Mouse (Mus musculus) embryo, embryonic 10 days (tissue): ENCODE measurements around the gene Elobl.
"Not testable (repeated sequence)": the region's sequence is repeated elsewhere in the genome, so short reads cannot be mapped to it uniquely, and the experiment has no call there.

ENCODE experiments used
- DNase-seq: peaks from one replicate; pipeline ENCODE4 v3.0.0-alpha.2; 2015; ENCODE audit warnings: low spot score

Elobl gene

GRCm38 (mm10) chr11:88966881-88967361 lies at the start of gene Elobl:
Elobl (minus strand) TSS chr11:88966931.
- no peak for DNase-seq

GRCm38 (mm10) chr11:89012241-89012640 lies 45.5 kb upstream of the Elobl start:
- DNase-seq: no peak

GRCm38 (mm10) chr11:89009496-89009895 lies 42.8 kb upstream of the Elobl start:
- no peak for DNase-seq

- no peak for DNase-seq
Observed at GRCm38 (mm10) chr11:89009066-89009465, 42.3 kb upstream of the Elobl start.

- DNase-seq: no peak
Observed at GRCm38 (mm10) chr11:89007582-89007981, 40.9 kb upstream of the Elobl start.

- DNase-seq: no peak
Observed at GRCm38 (mm10) chr11:89006404-89006803, 39.7 kb upstream of the Elobl start.

GRCm38 (mm10) chr11:89005473-89005872 lies 38.7 kb upstream of the Elobl start:
- DNase-seq: no peak

- DNase-seq: no peak
Observed at GRCm38 (mm10) chr11:89003726-89004125, 37.0 kb upstream of the Elobl start.

GRCm38 (mm10) chr11:89003078-89003477 lies 36.3 kb upstream of the Elobl start:
- DNase-seq: peak; percentile 25

- DNase-seq: no peak
Observed at GRCm38 (mm10) chr11:89002621-89003020, 35.9 kb upstream of the Elobl start.

GRCm38 (mm10) chr11:89002068-89002467 lies 35.3 kb upstream of the Elobl start:
- DNase-seq: no peak

GRCm38 (mm10) chr11:89001569-89001968 lies 34.8 kb upstream of the Elobl start:
- no peak for DNase-seq

- no peak for DNase-seq
Observed at GRCm38 (mm10) chr11:89000527-89000819, 33.7 kb upstream of the Elobl start.

- DNase-seq: peak; percentile 37
Observed at GRCm38 (mm10) chr11:88999723-89000526, 33.2 kb upstream of the Elobl start.

GRCm38 (mm10) chr11:88998974-88999722 lies 32.4 kb upstream of the Elobl start, which contains the start of gene Trim25:
Trim25 (plus strand) TSS chr11:88999376.
- DNase-seq: peak; percentile 85

GRCm38 (mm10) chr11:88998406-88998805 lies 31.7 kb upstream of the Elobl start:
- DNase-seq: no peak

- not testable (repeated sequence) for DNase-seq
Observed at GRCm38 (mm10) chr11:88997343-88997742, 30.6 kb upstream of the Elobl start.

- DNase-seq: no peak
Observed at GRCm38 (mm10) chr11:88996427-88996826, 29.7 kb upstream of the Elobl start.

GRCm38 (mm10) chr11:88995616-88996015 lies 28.9 kb upstream of the Elobl start:
- DNase-seq: no peak

- no peak for DNase-seq
Observed at GRCm38 (mm10) chr11:88994492-88994891, 27.8 kb upstream of the Elobl start.

GRCm38 (mm10) chr11:88993625-88994024 lies 26.9 kb upstream of the Elobl start:
- DNase-seq: peak; percentile 75

GRCm38 (mm10) chr11:88993186-88993585 lies 26.5 kb upstream of the Elobl start:
- no peak for DNase-seq

- DNase-seq: no peak
Observed at GRCm38 (mm10) chr11:88989530-88989929, 22.8 kb upstream of the Elobl start.
